Mouse (Mus musculus): ENCODE measurements around the gene Polr2m. TPM values are rescaled to one million over a fixed set of nuclear protein-coding genes. Genes with fewer than 3 reads are reported as not detected.

The Polr2m gene
- polyA plus RNA-seq, 1 experiment from 2014 or later = 103 TPM

- no peaks in the 10 kb centered on the region for H3K9me3 ChIP-seq (ENCODE audit: control insufficient read depth)
- no peaks in the 10 kb centered on the region for H3K27me3 ChIP-seq (replicated peaks; ENCODE audit: control insufficient read depth, insufficient read depth, low read length)
- H3K27ac ChIP-seq (ENCODE audit: low read depth, low read length) = no peak overlapping the region
- H3K9ac ChIP-seq (ENCODE audit: low read depth, low read length) = no peak overlapping the region
- TF ChIP-seq CTCF (IDR thresholded peaks at IDR 0.05; ENCODE audit: low read depth) = no peak
- no peaks in the 10 kb centered on the region for H3K36me3 ChIP-seq (ENCODE audit: control insufficient read depth, insufficient read depth)
- H3K4me1 ChIP-seq (replicated peaks; ENCODE audit: control insufficient read depth, insufficient read depth, low read length) = no peaks in the 10 kb centered on the region
- H3K4me3 ChIP-seq (ENCODE audit: low read depth, low read length) = no peak overlapping the region
- 90% methylated on average over 4 of the region's 4 CpGs for WGBS
- no peak overlapping the region for H3K4me2 ChIP-seq (replicated peaks; ENCODE audit: low read depth)
- no peak for ATAC-seq
These were observed 31.8 kb upstream of the Polr2m start for GRCm38 (mm10) chr9:71517487-71517886.

DNA sequence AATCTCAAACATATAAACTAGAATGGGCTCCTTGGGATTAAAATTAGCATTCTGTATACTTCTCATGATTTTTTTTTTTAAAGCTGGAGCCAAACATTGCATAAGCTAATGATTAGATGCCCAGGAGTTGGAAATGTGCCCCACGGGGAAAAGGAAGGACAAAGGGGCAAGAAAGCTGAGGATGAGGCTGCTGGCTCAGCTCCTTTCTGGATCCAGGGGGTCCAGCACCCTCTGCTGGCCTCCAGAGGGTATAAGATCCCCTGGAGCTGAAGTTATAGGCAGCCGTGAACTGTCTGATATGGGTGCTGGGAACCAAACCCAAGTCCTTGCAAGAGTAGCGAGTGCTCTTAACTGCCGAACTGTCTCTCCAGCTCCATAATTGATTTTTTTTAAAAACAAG is 30.1 kb upstream of the Polr2m start:
- peak; percentile 12; the same call in 1 of the 2 replicates for TF ChIP-seq CTCF (IDR thresholded peaks at IDR 0.05; ENCODE audit: low read depth)
- H3K4me1 ChIP-seq (replicated peaks; ENCODE audit: control insufficient read depth, insufficient read depth, low read length) = no peaks in the 10 kb centered on the region
- H3K4me3 ChIP-seq (ENCODE audit: low read depth, low read length) = no peak overlapping the region
- H3K9me3 ChIP-seq (ENCODE audit: control insufficient read depth) = no peaks in the 10 kb centered on the region
- WGBS = 95% methylated on average over 4 of the region's 4 CpGs
- no peaks in the 10 kb centered on the region for H3K36me3 ChIP-seq (ENCODE audit: control insufficient read depth, insufficient read depth)
- no peaks in the 10 kb centered on the region for H3K27me3 ChIP-seq (replicated peaks; ENCODE audit: control insufficient read depth, insufficient read depth, low read length)
- H3K4me2 ChIP-seq (replicated peaks; ENCODE audit: low read depth) = no peak overlapping the region
- ATAC-seq = no peak
- no peak overlapping the region for H3K27ac ChIP-seq (ENCODE audit: low read depth, low read length)
- H3K9ac ChIP-seq (ENCODE audit: low read depth, low read length) = no peak overlapping the region

DNA sequence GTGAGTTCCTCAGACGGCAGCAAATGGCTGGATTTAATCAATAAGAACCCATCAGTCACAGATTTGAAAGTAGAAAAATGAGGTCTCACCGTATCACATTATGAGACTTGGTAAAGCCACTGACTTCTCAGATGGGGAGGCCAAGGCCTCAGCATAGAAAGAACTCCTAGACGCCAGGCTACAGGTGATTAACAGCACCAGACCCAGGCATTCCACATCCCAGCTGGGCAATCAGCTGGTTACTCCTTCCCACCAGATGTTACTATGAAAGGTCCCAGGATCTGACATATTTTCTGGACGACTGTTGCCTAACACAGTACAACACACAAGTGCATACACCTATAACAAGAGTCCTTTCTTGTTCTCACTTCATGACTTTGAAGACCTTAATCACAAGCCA is 27.8 kb upstream of the Polr2m start:
- no peaks in the 10 kb centered on the region for H3K9me3 ChIP-seq (ENCODE audit: control insufficient read depth)
- H3K4me3 ChIP-seq (ENCODE audit: low read depth, low read length) = no peak overlapping the region
- H3K36me3 ChIP-seq (ENCODE audit: control insufficient read depth, insufficient read depth) = no peaks in the 10 kb centered on the region
- 80% methylated on average over 4 of the region's 4 CpGs for WGBS
- TF ChIP-seq CTCF (IDR thresholded peaks at IDR 0.05; ENCODE audit: low read depth) = no peak
- no peaks in the 10 kb centered on the region for H3K4me1 ChIP-seq (replicated peaks; ENCODE audit: control insufficient read depth, insufficient read depth, low read length)
- H3K27ac ChIP-seq (ENCODE audit: low read depth, low read length) = no peak overlapping the region
- no peaks in the 10 kb centered on the region for H3K27me3 ChIP-seq (replicated peaks; ENCODE audit: control insufficient read depth, insufficient read depth, low read length)
- ATAC-seq = no peak
- H3K4me2 ChIP-seq (replicated peaks; ENCODE audit: low read depth) = no peak overlapping the region
- H3K9ac ChIP-seq (ENCODE audit: low read depth, low read length) = no peak overlapping the region

DNA sequence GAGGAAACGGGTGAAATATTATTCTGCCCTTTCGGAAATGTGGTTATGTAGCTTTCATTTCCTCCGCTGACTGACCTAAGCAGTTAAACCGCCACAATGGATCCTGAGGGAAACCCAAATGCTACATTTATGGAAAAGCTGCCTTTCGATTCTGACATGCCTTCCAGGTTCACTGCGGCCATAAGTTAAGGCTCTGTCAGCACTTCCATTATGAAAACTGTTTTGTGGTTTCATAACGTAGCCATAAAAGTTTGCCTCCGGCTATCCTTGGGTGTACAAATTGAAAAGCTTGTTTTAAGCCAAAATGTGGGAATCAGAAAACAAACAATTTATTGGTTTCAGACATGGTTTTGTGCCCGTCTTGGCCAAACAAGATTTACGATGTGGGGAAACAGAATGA is 27.2 kb upstream of the Polr2m start:
- H3K9me3 ChIP-seq (ENCODE audit: control insufficient read depth) = no peaks in the 10 kb centered on the region
- H3K4me3 ChIP-seq (ENCODE audit: low read depth, low read length) = no peak overlapping the region
- ATAC-seq = no peak
- H3K36me3 ChIP-seq (ENCODE audit: control insufficient read depth, insufficient read depth) = no peaks in the 10 kb centered on the region
- no peak overlapping the region for H3K4me2 ChIP-seq (replicated peaks; ENCODE audit: low read depth)
- no peak overlapping the region for H3K27ac ChIP-seq (ENCODE audit: low read depth, low read length)
- TF ChIP-seq CTCF (IDR thresholded peaks at IDR 0.05; ENCODE audit: low read depth) = no peak
- H3K4me1 ChIP-seq (replicated peaks; ENCODE audit: control insufficient read depth, insufficient read depth, low read length) = no peaks in the 10 kb centered on the region
- WGBS = 79% methylated on average over 10 of the region's 10 CpGs
- H3K9ac ChIP-seq (ENCODE audit: low read depth, low read length) = no peak overlapping the region
- no peaks in the 10 kb centered on the region for H3K27me3 ChIP-seq (replicated peaks; ENCODE audit: control insufficient read depth, insufficient read depth, low read length)

- TF ChIP-seq CTCF (IDR thresholded peaks at IDR 0.05; ENCODE audit: low read depth) = 0 out of 2 replicates have a peak, but pooled peaks have one; percentile 5
- ATAC-seq = no peak
- WGBS = 62% methylated on average over 10 of the region's 10 CpGs
- Histone ChIP-seq H3K4me2 (replicated peaks; ENCODE audit: low read depth) (no peak overlapping the region), H3K9me3 (ENCODE audit: control insufficient read depth) (no peaks in the 10 kb centered on the region), H3K4me3 (ENCODE audit: low read depth, low read length) (no peak overlapping the region), H3K27me3 (replicated peaks; ENCODE audit: control insufficient read depth, insufficient read depth, low read length) (no peaks in the 10 kb centered on the region), H3K9ac (ENCODE audit: low read depth, low read length) (no peak overlapping the region), H3K4me1 (replicated peaks; ENCODE audit: control insufficient read depth, insufficient read depth, low read length) (no peaks in the 10 kb centered on the region), H3K36me3 (ENCODE audit: control insufficient read depth, insufficient read depth) (no peaks in the 10 kb centered on the region), H3K27ac (ENCODE audit: low read depth, low read length) (no peak overlapping the region)
These were observed 12.9 kb upstream of the Polr2m start for GRCm38 (mm10) chr9:71498391-71499182.

- no peaks in the 10 kb centered on the region for H3K36me3 ChIP-seq (ENCODE audit: control insufficient read depth, insufficient read depth)
- H3K9ac ChIP-seq (ENCODE audit: low read depth, low read length) = no peak overlapping the region
- H3K9me3 ChIP-seq (ENCODE audit: control insufficient read depth) = no peaks in the 10 kb centered on the region
- no peak overlapping the region for H3K27ac ChIP-seq (ENCODE audit: low read depth, low read length)
- H3K27me3 ChIP-seq (replicated peaks; ENCODE audit: control insufficient read depth, insufficient read depth, low read length) = no peaks in the 10 kb centered on the region
- peak; percentile 47 for ATAC-seq
- H3K4me2 ChIP-seq (replicated peaks; ENCODE audit: low read depth) = no peak overlapping the region
- 0 out of 2 replicates have a peak, but pooled peaks cover 3% of the 10 kb centered on the region for H3K4me1 ChIP-seq (replicated peaks; ENCODE audit: control insufficient read depth, insufficient read depth, low read length)
- 0 out of 2 replicates have a peak, but pooled peaks have one; percentile 11 for TF ChIP-seq CTCF (IDR thresholded peaks at IDR 0.05; ENCODE audit: low read depth)
- H3K4me3 ChIP-seq (ENCODE audit: low read depth, low read length) = no peak overlapping the region
- WGBS = 13% methylated on average over 2 of the region's 2 CpGs
These were observed 10.9 kb upstream of the Polr2m start for GRCm38 (mm10) chr9:71496637-71497036.

Data from intestine, postnatal 0 days (tissue).